Mouse (Mus musculus) gastrocnemius, adult 8-10 months (tissue): ENCODE results near the gene Pkn3. TPM values are rescaled to one million over a fixed set of nuclear protein-coding genes. Genes with fewer than 3 reads are reported as not detected.
"Not testable (repeated sequence)": the region's sequence is repeated elsewhere in the genome, so short reads cannot be mapped to it uniquely, and the experiment has no call there.

Experiments used
- DNase-seq, 2 experiments: peaks; one replicate each; pipeline ENCODE4 v3.0.0; 2022; ENCODE audit warnings: low spot score in 2 of 2
- total RNA-seq, 4 experiments: library from RNA; stranded (reverse); gene quantifications; 2 replicates each; pipeline ENCODE4 v1.2.4; 2022

The Pkn3 gene
- total RNA-seq, 4 experiments from 2014 or later: 2.1 to 3.2 (median 2.7) TPM

DNA sequence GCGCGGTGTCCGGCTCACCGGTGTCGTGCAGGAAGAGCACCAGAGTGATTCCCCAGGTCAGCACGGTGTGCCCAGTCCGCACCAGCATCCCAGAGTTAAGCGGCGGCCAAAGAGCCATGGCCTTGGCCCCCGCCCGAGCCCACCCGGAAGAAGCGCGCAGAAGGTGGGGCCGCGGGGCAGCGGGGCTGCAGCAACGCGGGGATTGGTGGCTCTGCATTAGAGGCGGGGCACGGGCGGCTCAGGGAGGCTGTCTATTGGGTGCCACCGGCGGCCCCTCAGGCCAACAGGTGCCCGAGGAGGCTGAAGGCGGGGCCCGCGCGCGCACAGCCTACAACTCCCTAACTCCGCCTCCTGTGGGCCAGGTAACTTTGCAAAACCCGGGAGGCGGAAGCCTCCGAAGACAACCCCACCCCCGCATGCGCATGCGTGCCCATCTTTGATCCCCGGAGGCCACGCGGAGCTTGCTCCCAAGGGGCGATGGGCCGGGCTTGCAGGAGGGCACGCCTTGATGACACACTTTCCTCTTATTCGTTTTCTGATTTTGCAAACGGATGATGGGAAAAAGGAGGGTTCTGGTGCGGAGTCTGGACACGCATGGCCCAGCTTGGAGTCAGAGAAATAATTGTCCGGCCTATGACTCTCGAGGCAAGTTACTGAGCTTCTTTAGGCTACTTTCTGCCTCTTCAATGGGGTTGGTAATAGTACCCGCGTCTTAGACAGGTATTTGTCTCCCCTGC lies 16.2 kb downstream of the Pkn3 start, which contains the start of gene Zdhhc12:
Gene Zdhhc12, minus strand, starts transcription at position 178 of the 737 bp plus-strand sequence.
- peak; percentile 83 to 91 for DNase-seq

- no peak for DNase-seq
These were observed 16.7 kb downstream of the Pkn3 start for GRCm38 (mm10) chr2:30094208-30094588.

DNA sequence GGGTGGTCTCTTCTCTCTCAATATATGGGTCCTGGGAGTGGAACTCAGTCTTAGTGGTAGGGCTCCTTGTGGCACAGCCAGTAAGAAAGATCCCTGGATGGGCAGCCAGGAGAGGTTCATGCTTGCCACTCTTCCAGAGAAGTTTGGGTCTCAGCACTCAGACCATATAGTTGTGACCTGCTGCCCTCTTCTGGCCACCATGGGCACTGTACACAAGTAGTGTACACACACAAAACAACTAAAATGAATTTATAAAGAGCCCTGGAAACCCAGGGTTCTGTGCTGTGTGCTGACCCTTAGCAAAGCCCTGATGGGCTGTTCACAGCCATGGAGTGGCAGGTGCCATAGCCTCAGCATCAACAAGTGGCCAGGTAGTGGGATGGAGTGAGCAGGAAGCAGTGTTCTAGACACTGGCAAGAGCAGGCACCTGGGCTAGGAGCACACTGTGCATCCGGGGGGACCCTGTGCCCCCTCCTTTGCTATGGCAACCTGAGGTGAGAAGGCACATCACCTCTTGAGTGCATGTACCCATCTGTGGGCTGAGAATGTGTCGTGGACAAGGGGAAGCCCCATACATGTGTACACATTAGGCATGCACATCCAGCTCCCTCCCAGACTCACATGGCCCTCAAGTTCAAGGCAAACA lies 18.5 kb downstream of the Pkn3 start:
- no peak for DNase-seq

GRCm38 (mm10) chr2:30100214-30100613 lies 22.7 kb downstream of the Pkn3 start:
- no peak for DNase-seq

GRCm38 (mm10) chr2:30106364-30106763 lies 28.9 kb downstream of the Pkn3 start:
- no peak for DNase-seq

- DNase-seq: no peak
These were observed 30.2 kb downstream of the Pkn3 start for GRCm38 (mm10) chr2:30107646-30108045.

- no peak for DNase-seq
These were observed 30.8 kb downstream of the Pkn3 start for GRCm38 (mm10) chr2:30108260-30108659.

- no peak for DNase-seq
These were observed 34.0 kb downstream of the Pkn3 start for GRCm38 (mm10) chr2:30111500-30111899.

DNA sequence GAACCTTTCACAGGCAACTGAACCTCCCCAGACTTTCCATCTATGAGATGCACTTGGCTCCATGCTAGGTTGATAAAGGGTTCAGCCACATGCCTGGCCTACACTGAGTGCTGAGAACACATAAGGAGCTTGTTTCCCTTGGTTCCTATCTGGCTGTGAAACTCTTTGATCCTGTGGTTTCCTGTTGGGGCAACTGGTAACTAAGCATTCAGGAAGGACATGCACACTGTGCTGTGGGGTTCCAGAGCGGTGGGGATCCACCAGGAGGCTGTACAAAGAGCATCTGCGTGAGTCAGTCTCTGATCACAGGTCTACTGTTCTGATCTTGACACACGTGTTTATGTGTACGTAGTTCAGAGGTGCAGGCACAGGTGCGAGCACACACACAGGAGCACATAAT lies 35.1 kb downstream of the Pkn3 start:
- DNase-seq: no peak

- no peak for DNase-seq
These were observed 42.2 kb downstream of the Pkn3 start for GRCm38 (mm10) chr2:30119641-30120051.

GRCm38 (mm10) chr2:30120269-30120668 lies 42.8 kb downstream of the Pkn3 start:
- DNase-seq: no peak

DNA sequence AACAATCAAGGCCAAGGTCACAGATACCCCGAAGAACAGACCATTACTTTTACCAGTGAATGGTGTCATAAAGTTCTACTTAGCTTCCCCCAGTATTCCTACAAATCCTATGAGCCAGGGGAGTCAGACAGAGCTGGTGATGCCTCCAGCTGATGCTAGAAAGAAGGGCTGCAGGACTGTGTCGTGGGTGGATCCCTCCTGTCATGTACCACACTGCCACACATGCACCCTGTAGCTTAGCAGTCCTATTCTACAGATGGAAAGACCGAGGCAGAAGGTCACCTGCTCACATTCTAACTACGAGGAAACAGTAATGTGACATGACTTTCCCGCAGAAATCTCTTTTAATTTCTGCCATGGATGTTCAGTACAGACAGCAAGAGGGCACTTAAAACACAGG lies 45.3 kb downstream of the Pkn3 start:
- DNase-seq: no peak

DNA sequence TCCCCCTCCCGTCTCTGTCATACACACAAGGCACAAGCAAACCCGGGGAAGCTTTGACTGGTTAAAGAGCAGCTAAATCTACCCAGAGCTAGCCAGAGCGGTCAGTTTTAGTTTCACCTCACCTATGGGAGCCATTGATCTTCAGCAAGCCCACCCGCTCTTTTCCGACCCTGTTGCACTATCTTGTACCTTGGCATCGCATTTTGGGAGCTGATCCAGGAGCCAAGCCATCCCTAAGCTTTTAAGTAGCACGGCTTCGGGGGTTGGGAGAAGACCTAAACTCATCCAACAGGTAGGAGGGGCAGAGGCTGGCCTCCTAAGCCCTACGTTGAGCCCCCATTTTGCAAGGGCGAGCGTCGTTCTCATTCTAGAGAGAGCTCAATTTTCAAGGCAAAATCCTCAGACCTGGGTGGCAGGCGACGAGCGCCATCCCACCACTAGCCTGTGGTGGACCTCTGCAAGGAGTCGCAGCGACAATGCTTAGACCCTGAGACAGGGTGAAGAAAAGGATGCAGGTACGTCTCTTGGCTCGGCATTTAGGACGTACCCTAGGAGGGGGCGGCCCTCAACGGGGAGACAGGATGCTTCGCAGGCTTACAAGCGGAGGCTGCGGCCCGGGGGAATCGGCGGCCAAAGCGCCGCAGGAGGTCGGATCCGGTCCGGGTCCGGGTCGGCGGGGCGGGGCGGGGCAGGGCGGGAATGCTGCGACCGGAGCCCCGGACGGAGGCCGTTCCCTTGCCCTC lies 46.4 kb downstream of the Pkn3 start:
- no peak for DNase-seq

- peak; percentile 95 for DNase-seq
These were observed 47.2 kb downstream of the Pkn3 start, which contains the start of gene Zer1 for GRCm38 (mm10) chr2:30124472-30125274. Zer1 (minus strand) TSS chr2:30124585.

GRCm38 (mm10) chr2:30128789-30129188 lies 51.3 kb downstream of the Pkn3 start:
- DNase-seq: no peak

DNA sequence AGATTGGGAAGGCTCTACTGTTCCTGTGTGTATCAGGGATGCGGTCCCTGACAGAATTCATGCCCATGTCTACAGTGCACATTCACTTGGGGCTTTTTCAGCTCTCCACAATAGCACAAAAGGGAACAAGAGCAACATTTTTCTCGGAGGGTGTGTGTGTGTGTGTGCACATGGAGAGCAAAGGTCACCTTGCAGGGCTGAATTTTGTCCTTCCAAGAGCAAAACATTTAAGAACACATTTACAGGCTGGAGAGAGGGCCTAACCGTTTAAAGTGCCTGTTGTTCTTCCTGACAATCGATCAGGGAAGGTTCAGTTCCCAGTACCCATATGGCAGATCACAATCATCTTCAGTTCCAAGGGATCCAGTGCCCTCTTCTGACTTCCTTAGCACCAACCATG lies 52.7 kb downstream of the Pkn3 start:
- no peak for DNase-seq

DNA sequence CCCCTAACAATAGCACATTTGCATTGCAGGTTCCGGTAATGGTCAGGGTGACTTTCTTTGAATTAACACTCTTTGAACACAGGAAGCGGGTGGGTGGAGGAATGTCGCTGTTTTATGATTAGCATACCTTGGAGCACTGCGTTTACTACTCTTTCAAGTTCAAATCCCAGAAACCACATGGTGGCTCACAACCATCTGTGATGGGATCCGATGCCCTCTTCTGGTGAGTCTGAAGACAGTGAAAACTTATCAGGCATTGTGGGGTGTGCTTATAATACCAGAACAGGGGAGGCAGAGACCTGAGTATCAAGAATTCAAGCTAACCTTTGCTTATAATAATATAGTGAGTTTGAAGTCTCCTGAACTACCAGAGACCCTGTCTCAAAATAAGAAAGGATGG lies 53.8 kb downstream of the Pkn3 start:
- not testable (repeated sequence) for DNase-seq

GRCm38 (mm10) chr2:30132801-30133612 lies 55.5 kb downstream of the Pkn3 start:
- peak; percentile 32 to 34 for DNase-seq

- peak; percentile 99 for DNase-seq
These were observed 56.3 kb downstream of the Pkn3 start, which contains the start of gene Tbc1d13 for GRCm38 (mm10) chr2:30133613-30134377. Tbc1d13 (plus strand) TSS chr2:30133746.

DNA sequence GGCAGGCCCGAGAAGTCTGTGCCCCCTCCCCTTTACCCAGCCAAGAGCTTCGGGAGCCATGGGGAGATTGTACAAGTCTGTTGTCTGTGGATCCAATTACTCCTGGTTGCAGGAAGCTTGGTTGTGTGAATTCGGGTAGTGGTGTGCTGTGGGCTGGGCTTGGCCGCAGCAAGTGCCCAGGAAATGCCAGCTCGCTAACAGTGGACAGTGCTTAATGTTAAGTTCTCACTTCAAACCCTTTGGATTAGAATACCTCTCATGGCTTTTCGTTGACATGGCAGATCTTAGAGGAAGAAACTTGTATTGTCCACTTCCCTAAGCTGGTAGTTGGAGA lies 56.9 kb downstream of the Pkn3 start:
- DNase-seq: no peak
